Mouse (Mus musculus) frontal cortex, postnatal 10 days (tissue): ENCODE measurements around the gene Mtx3.
"Not testable (repeated sequence)": the region's sequence is repeated elsewhere in the genome, so short reads cannot be mapped to it uniquely, and the experiment has no call there.

Experiments
- DNase-seq, 2 experiments: peaks; one replicate each; pipeline ENCODE4 v3.0.0; 2022; ENCODE audit warnings: low spot score in 2 of 2, mixed read lengths in 1 of 2

Mtx3 gene

GRCm38 (mm10) chr13:92844586-92845221, at the start of gene Mtx3:
TSS of gene Mtx3 (plus strand) at chr13:92844760.
- peak; percentile 78 to 85 for DNase-seq

GRCm38 (mm10) chr13:92798830-92799229, 45.7 kb upstream of the Mtx3 start:
- no peak for DNase-seq

- no peak for DNase-seq
Measured at GRCm38 (mm10) chr13:92799306-92799925, 45.1 kb upstream of the Mtx3 start.

GRCm38 (mm10) chr13:92806785-92807184, 37.8 kb upstream of the Mtx3 start:
- no peak for DNase-seq

- DNase-seq: no peak
Measured at GRCm38 (mm10) chr13:92807849-92808248, 36.7 kb upstream of the Mtx3 start.

GRCm38 (mm10) chr13:92810592-92810991, 34.0 kb upstream of the Mtx3 start:
- DNase-seq: not testable (repeated sequence)

GRCm38 (mm10) chr13:92816329-92816728, 28.2 kb upstream of the Mtx3 start:
- no peak for DNase-seq

GRCm38 (mm10) chr13:92817357-92817756, 27.2 kb upstream of the Mtx3 start:
- DNase-seq: no peak

- DNase-seq: no peak
Measured at GRCm38 (mm10) chr13:92828820-92829219, 15.7 kb upstream of the Mtx3 start.

GRCm38 (mm10) chr13:92833162-92833561, 11.4 kb upstream of the Mtx3 start:
- no peak for DNase-seq

GRCm38 (mm10) chr13:92846438-92846837, 1.9 kb downstream of the Mtx3 start:
- no peak for DNase-seq

- no peak for DNase-seq
Measured at GRCm38 (mm10) chr13:92847336-92847735, 2.8 kb downstream of the Mtx3 start.

GRCm38 (mm10) chr13:92848002-92848401, 3.4 kb downstream of the Mtx3 start:
- no peak for DNase-seq

GRCm38 (mm10) chr13:92855901-92856300, 11.3 kb downstream of the Mtx3 start:
- no peak for DNase-seq

- DNase-seq: no peak
Measured at GRCm38 (mm10) chr13:92858808-92859207, 14.2 kb downstream of the Mtx3 start.

GRCm38 (mm10) chr13:92859959-92860358, 15.4 kb downstream of the Mtx3 start:
- no peak for DNase-seq

GRCm38 (mm10) chr13:92865358-92865757, 20.8 kb downstream of the Mtx3 start:
- no peak for DNase-seq

- no peak for DNase-seq
Measured at GRCm38 (mm10) chr13:92866680-92867079, 22.1 kb downstream of the Mtx3 start.

GRCm38 (mm10) chr13:92879514-92879913, 35.0 kb downstream of the Mtx3 start:
- DNase-seq: no peak

GRCm38 (mm10) chr13:92879933-92880332, 35.4 kb downstream of the Mtx3 start:
- no peak for DNase-seq

- DNase-seq: no peak
Measured at GRCm38 (mm10) chr13:92880589-92880988, 36.0 kb downstream of the Mtx3 start.

- DNase-seq: no peak
Measured at GRCm38 (mm10) chr13:92882271-92882985, 37.9 kb downstream of the Mtx3 start.
